Mouse (Mus musculus): ENCODE data around the gene Leprot.

DNA sequence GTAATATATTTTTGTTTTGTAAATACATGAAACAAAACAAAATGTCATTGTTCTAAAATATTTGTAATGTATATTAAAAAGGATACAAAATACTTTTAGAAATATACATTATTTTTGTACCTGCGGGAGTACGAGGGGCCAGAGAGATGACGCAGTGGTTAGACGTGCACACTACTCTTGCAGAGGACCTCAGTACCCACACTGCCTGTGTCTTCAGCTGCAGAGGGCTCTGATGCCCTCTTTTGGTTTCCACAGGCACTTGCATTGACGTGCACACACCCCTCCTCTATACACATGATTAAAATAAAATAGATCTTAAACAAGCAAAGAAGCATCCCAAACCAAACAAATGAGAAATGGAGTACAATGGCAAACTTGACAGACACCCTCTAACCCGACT is 4.8 kb upstream of the Leprot start:
- TF ChIP-seq CTCF (IDR thresholded peaks at IDR 0.05) (peak; percentile 15; the same call in 1 of the 2 replicates), POLR2A (IDR thresholded peaks at IDR 0.05; ENCODE audit: insufficient read depth, low read depth, low read length) (no peak)

Measured in heart, adult 2 months (tissue).